Mouse (Mus musculus) ES-Bruce4 (cell line): ENCODE measurements around the gene Nradd.

Source experiments
- CTCF ChIP-seq: IDR thresholded peaks from one replicate; pipeline ENCODE4 v1.8.1; 2011; ENCODE audit warnings: low read depth, low read length
- POLR2A ChIP-seq: IDR thresholded peaks from one replicate; pipeline ENCODE4 v1.8.1; 2011; ENCODE audit warnings: low read length; ENCODE audit not compliant: insufficient read depth

DNA sequence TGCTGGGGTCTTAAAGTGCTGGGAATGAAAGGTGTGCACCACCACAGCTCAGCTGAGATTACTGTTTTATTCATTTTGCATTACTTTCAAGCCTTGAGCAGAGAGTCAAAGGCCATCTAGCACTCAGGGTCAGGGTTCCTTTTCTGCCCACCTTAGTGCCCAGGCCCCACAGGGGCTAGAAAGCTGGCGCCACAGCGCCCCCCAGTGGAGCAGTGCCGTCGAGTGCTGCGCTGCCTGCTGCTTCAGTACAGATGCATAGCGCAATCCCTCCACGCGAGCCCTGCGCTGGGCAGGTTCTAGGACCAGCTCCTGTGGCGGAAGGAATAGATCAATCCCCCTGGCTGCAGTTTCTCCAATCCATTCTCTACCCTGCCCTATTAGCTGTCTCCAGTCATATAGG lies 6.9 kb upstream of the Nradd start:
- TF ChIP-seq POLR2A (no peak), CTCF (peak; percentile 84)
